Mouse (Mus musculus): ENCODE measurements around the gene Rnase13.

- TF ChIP-seq POLR2A (IDR thresholded peaks at IDR 0.05; ENCODE audit: insufficient read depth, low read depth, low read length) (0 out of 2 replicates have a peak, but pooled peaks have one; percentile 18), CTCF (IDR thresholded peaks at IDR 0.05) (no peak)
Observed at GRCm38 (mm10) chr14:51921759-51922570, 608 bp downstream of the Rnase13 start.

All from heart, adult 2 months (tissue).